Mouse (Mus musculus): ENCODE data around the gene Tnfaip8l1.

GRCm38 (mm10) chr17:56148280-56148679 is 14.0 kb upstream of the Tnfaip8l1 start:
- TF ChIP-seq CTCF (IDR thresholded peaks at IDR 0.05; ENCODE audit: borderline replicate concordance, insufficient read depth, low read depth, low read length) (no peak), POLR2A (IDR thresholded peaks at IDR 0.05; ENCODE audit: borderline replicate concordance, insufficient read depth, low read length) (no peak)

All from cerebellum, adult 2 months (tissue).